Mouse (Mus musculus): ENCODE data around the gene Stx5a.

GRCm38 (mm10) chr19:8745382-8745781 lies 4.2 kb downstream of the Stx5a start:
- no peak for TF ChIP-seq NANOG (IDR thresholded peaks at IDR 0.05; ENCODE audit: borderline replicate concordance, low read length)
- TF ChIP-seq CTCF (conservative IDR thresholded peaks at IDR 0.05; ENCODE audit: low read length), result no peak
- TF ChIP-seq POU5F1 (IDR thresholded peaks at IDR 0.05; ENCODE audit: borderline replicate concordance, low read length), result no peak

Measured in E14TG2a.4 (cell line).